Mouse (Mus musculus): Measurements from ENCODE around the gene Angptl1. TPM values are rescaled to one million over a fixed set of nuclear protein-coding genes. Genes with fewer than 3 reads are reported as not detected.

Gene Angptl1
- 1 to 10 TPM; 1.2 to 1.3 TPM for total RNA-seq (2021)
- long read RNA-seq, experiment 1, partial matches to known transcripts: 0 of 2 reads
- long read RNA-seq, experiment 1, other reads (novel, unspliced or antisense): 1 of 2 reads
- long read RNA-seq, experiment 2, partial matches to known transcripts: 0 of 1 reads
- long read RNA-seq, experiment 2, other reads (novel, unspliced or antisense): 0 of 1 reads

DNA sequence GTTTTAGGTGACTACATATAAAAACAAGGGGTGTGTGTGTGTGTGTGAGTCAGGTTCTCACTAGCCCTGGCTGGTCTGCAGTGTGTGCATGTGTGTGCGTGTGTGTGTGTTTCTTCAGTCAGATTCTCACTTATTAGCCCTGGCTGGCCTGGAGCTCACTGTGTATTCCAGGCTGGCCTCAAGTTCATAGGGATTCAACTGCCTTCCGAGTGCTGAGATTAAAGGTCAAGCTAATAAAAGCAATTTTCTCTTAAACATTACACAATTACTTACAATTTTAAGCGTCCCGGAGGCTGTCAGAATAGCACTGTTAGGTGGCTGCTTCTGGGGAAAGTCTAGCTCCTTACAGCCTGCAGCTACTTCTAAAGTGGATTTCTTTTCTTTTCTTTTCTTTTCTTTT lies at the start of gene Angptl1:
TSS of gene Angptl1 (plus strand) at position 386 of the 400 bp plus-strand sequence.
- DNase-seq (ENCODE audit: low spot score in 2 of 2): no peak

DNA sequence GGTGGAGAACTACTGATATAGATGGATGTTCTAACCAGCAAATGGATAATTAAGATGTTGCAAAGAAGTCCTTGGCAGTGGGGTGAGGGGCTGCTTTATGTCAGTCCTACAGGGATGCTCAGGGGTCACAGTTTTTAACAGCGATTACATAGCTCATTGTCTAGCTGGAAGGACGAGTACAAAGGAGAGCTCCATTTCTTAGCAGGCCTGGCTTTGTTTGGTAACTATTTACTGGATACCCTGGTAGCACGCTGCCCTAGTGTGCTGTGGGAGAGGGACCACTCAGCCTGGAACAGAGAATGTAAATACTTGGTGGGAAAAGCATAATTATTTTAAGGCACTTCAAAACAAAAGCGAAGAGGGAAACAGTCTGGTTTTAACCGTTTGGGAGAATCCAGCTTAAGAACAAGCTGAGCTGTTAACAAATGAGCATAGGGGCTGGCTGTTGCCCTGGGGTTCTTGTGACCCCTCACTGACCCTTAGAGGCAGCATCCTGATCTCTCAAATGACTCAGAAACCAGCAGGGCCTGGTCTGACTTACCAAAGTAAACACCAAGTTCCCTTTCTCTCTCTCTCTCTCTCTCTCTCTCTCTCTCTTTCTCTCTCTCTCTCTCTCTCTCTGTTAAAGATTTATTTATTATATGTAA lies 48.4 kb upstream of the Angptl1 start:
- DNase-seq (ENCODE audit: low spot score in 2 of 2): no peak

DNA sequence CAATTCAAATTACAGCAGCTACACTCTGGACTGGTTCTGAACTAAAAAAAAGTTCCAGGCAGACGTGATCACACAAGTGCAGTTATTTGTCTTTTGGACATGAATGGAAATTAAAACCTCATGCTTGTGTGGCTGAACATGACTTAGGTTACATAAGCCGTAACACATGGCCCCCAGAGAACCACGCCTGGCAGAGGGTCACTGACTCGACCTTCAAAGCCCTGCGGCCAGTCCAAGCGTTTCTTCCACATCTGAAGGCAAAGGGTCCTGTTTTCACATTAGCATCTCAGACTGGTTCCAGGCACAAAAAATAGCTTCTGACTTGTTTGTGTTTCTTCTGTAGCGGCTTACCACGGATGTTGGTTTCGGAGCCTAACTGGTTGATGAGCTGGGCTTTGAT lies 42.1 kb upstream of the Angptl1 start:
- DNase-seq (ENCODE audit: low spot score in 2 of 2): no peak

DNA sequence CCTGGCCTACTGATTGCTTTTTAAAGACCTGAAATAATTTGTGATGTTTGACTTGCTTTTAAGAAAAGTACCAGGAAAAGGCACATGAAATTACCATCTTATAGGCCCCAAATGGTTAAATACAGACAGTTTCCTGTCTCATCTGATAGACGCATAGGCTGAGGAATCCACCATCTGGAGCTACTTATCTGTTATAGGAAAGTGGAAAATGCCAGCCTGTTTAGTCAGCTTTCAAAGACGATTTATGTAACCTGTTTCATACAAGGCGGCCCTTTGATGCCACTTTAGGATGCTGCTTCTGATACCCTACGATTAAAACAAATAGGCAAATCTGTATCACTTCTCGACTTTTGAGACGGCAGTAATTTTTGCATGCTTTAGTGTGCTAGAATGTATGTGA lies 37.1 kb upstream of the Angptl1 start:
- DNase-seq (ENCODE audit: low spot score in 2 of 2): no peak

DNA sequence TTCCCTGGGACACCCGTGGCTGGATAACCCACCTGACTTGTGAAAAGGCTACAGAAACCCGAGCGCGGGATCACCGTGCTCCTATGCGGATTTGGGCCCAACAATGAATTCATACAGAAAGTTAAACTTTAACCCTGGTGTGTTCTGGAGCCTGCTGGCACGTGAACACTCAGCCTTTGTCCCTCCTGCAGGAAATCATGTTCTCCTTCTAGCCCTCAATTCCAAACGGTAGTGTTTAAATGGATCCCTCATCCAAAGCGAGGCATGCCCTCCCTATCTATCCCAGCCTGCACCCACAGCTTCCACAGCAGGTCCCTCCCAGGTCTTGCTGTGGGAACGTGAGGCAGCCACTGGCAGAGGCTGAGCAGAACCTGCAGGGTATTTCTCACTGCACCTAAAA lies 30.0 kb upstream of the Angptl1 start:
- no peak for DNase-seq (ENCODE audit: low spot score in 2 of 2)

DNA sequence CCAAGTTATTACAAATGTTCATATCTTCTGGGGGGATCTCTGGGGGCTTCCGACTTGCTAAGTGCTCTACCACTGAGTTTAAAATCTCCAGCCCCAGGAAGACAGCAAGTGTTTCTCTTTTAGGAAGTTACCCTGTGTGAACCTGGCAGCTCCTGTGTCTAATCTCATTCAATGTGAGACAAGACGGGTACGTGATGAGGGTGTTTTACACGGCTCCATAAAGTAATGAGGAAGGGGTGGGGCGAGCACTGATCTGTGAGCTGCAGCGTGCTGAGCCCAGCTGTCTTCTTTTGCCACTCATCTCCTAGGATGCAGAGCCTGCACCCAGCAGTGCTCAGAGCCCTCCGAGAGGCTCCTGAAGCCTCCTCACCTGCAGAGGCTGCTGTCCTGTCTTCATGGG lies 26.4 kb upstream of the Angptl1 start:
- DNase-seq (ENCODE audit: low spot score in 2 of 2): no peak

DNA sequence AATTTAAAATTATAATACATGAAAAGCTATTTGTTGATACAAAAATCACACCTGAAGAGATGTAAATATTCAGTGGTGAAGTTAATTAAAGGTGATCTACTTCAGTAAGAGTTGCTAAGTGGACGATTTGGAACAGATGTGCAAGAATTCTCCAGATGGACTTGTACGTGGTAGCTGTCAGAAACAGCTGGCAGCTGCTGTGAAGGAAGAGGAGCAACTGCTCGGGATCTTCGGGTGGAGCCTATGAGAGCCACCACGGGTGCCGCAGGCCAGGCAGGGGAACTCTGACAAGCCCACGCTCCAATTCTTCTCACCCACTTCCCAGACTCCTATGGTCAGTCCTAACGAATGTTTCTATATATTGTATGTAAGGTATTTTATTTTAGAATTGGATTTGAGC lies 25.6 kb upstream of the Angptl1 start:
- no peak for DNase-seq (ENCODE audit: low spot score in 2 of 2)

DNA sequence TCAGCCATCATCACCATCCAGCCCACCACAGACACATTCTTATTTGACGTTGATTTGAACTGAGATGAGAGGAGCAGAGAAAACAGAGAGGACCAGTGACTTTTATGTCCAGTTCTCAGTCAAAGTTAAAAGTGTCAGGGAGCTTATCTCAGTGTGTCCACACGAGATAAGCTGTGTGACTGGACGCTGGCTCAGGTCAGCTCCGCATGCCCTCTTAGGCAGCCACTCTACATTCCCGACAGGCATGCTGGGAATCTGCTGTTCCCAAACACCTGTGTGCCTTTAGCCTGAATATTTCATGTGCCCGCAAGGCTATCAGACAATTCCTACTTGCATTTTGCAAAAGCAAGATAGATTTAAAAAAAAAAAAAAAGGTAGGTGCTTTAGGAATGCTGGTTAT lies 24.9 kb upstream of the Angptl1 start:
- DNase-seq (ENCODE audit: low spot score in 2 of 2): no peak

DNA sequence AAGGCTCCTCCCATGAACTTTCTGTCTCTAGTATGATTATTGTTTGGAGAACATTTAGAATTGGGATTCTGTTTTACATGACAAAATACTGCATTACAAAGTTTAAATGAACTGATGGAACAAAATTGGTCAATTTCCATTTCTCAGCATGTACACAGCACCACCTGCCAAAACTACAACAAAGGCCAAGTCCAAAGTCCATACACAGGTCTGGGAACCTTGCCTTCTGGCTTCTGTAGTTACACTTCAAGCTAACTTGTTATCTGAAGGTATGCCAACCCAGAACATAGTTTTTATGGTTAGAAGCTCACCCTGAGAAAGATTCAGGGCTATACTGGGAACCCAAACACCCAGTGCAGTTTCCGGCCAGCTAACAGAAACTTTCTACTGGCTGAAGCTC lies 19.1 kb upstream of the Angptl1 start:
- DNase-seq (ENCODE audit: low spot score in 2 of 2): no peak

DNA sequence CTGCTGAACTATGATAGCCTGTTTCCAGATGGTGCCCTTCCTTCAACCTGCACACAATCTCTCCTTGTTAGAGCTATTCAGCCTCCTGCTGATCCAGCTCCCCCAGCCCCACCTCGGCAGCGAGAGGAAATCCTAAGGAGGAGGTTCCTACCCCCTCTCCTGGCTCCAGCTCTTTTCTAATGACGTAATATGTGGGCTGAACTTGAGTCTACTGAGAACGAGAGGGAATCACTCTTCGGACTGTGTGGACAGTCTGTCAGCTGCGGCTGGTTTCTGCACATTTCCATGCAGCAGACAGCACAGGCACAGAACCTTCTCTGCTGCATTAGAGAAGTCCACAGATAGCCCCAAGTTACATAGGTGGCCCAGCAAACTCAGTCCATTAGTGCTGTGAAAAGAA lies 333 bp downstream of the Angptl1 start:
- DNase-seq (ENCODE audit: low spot score in 2 of 2): peak in 1 of 2 experiments; percentile 32

DNA sequence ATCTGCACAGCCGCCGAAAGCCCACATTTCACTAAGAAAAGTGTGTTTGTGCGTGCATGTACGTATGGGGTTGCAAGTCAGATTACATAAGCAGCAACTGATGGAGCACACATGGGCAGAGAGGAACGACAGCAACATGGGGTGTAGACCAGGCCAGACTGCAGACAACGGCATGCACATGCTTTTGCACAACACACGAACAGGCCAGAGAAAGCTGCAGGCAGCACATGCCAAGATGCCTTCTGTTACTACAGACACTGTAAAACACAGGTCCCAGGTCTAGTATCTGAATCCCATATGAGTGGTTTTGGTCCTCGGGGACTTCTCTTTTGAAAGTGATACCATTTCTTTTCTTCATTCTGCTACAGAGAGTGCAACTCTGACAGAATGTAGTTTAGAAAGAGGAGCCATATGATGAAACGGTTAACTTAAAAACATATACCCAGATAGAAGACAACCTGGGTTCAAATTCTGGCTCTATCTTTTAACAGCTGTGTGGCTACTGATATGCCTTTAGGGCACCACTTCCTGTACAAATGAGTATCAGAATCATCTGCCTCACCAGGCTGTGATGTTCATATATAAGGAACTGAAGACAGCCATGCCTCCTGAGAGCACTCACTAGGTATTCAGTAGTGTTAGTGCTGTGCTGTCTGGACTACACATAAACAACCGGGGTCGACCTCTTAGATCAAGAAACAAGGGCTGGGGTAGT lies 3.4 kb downstream of the Angptl1 start:
- DNase-seq (ENCODE audit: low spot score in 2 of 2): peak in 1 of 2 experiments; percentile 22

DNA sequence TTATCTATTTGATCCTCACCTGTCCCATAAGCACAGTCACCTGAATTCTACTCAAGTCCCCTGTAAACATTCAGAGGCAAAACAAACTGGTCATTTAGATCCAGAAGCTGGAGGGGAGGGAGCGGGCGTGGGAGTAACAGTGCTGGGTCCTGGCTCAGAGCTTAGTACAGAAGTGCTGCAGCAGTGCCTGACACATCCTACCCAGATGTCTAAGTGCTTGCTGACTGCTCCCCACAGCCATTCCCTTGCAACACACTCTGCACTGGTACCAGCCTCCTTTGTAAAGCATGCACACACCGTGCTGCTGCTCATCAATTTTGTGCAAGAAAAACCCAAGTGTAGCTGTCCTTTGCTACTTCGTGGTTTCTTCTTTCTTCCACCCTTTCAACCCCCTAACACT lies 8.7 kb downstream of the Angptl1 start:
- no peak for DNase-seq (ENCODE audit: low spot score in 2 of 2)

DNA sequence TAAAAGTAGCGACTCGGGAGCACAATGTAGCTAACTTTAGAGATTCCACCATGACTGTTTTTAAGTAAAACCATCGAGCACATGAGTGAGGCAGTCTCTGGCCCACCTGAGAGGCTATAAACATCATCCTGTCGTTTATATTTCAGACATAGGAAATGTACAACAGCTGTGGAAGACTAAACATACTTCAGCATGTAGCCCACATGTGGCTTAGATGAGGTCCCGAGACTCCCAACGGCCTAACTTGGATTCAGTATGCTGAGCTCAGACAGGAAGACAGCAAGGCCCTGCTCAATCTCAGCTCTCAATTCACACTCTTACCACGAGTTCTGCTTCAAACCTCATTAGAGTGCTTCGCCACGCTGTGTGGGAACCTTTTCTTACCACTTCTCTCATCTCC lies 14.0 kb downstream of the Angptl1 start:
- DNase-seq (ENCODE audit: low spot score in 2 of 2): no peak

DNA sequence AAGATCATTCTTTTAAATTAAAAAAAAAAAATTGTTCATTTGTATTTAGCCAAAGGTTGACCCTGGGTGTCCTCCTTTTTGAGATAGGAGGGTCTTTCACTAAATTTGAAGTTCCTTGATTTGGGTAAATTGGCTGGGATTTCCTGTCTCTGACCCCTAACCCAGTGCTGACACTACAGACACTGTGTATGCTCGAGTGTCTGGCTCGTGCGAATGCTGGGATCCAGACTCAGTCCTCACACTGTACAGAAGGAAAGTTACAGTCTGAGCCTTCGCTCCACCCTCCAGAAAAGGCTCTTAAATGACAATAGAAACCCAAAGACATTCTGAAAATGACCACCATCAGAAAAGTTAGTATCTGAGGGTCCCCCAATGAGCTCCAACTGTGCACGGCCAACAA lies 14.5 kb downstream of the Angptl1 start:
- no peak for DNase-seq (ENCODE audit: low spot score in 2 of 2)

DNA sequence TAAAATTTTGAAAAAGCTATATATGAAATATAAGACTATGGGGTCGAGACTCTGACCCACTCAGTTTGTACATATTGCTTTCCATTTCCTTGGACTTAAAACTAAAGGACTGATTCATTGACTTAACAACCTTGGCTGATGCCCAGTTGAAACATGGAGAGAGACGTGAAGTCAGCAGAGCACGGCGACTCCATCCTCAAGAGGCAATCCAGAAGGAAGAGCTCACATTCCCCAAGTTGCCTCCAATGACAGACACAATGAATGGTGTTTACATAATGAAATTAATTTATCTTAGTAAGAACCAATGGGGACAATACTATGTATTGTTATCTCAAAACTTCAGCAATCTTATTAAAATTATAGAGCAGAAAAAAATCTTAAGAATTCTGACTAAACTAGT lies 16.2 kb downstream of the Angptl1 start:
- no peak for DNase-seq (ENCODE audit: low spot score in 2 of 2)

DNA sequence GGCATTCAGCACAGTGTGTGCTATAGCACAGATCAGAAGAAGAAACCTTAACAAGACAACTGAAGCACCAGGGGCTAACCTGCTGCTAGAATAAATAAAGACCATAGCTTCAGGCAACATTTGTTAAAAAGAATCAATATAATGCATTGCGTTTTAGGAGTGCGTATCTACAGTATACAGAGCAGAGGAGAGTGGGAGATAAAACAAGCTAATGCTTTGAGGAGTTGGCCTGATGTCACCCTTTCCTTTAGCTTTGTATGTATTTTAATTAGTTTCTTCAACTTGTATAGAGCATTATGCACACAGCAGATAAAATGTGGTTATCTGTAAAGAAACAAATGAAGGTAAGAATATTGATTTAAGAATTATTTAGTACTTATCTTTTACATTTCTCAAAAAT lies 18.3 kb downstream of the Angptl1 start:
- no peak for DNase-seq (ENCODE audit: low spot score in 2 of 2)

DNA sequence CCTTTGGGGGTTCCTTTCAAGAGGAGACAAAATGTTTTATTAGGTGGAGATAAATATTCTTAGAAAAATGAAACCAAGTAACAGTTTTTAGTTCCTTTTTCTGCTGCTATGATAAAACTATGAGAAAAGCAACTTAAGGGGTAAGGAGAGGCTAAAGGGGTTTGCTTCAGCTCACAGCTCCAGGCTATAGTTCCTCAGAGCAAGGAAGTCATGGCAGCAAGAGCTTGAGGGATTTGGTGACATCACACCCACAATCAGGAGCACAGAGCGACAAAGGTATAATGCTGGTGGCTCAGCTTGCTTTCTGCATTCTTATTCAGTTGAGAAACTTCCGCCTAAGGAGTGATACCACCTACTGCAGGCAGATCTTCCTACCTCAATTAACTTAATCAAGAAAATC lies 20.8 kb downstream of the Angptl1 start:
- DNase-seq (ENCODE audit: low spot score in 2 of 2): no peak

DNA sequence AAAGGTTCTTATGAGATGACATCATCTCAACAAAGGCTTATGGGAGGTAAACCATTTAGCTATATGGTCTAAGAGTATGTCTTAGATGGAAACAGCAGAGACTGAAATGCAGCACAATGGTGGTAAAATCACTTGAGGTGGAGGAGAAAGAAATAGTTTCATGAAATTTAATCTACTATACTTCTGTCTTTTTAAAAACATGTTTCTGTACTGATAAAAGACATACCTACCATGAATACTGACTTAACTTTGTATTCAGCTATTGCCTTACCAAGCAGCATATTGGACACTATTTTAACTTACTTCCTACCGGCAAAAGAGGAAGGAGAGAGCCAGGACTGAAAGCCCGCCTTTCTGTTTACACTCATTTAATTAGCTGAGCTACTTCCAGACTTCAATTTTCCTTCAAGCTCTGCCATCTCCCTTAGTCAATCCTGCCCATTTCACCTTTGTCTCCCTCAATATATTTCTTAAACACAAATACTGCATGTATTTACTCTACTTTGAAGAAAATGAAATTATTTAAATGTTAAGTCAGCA lies 21.4 kb downstream of the Angptl1 start:
- no peak for DNase-seq (ENCODE audit: low spot score in 2 of 2)

DNA sequence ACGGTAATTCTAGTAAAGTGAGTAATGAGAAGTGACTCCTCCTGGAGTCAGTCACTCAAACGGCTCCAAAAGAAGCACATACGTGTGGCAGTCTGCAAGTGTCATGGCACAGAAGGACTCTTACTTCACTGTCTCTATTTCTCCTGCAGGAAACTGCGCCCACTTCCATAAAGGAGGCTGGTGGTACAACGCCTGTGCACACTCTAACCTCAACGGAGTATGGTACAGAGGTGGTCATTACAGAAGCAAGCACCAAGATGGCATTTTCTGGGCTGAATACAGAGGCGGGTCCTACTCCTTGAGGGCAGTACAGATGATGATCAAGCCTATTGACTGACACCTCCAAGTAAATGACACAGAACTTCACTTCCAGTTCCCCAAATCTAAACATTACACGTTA lies 21.9 kb downstream of the Angptl1 start:
- no peak for DNase-seq (ENCODE audit: low spot score in 2 of 2)

DNA sequence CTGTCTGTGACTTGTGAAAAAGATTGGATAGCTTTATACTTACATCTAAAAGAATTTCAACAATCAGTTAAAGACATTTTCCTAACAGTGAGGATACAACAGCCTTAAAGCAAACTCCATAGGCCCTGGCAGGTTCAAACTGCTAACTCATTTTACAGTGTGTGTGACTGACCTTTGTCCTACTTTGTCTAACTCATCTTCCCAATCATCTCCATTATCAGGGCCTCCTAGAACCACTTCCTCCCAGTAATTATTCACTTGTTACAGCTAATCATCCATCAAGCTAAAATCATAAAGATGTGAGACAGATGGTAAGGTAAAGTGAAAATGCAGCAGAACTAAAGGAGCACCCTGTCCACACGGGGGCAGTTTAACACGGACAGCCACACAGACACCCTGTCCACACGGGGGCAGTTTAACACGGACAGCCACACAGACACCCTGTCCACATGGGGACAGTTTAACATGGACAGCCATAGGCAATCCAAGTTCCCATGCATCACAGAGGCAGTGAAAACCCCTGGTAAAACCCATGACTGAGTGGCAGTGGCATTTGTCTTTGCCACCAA lies 23.2 kb downstream of the Angptl1 start:
- no peak for DNase-seq (ENCODE audit: low spot score in 2 of 2)

DNA sequence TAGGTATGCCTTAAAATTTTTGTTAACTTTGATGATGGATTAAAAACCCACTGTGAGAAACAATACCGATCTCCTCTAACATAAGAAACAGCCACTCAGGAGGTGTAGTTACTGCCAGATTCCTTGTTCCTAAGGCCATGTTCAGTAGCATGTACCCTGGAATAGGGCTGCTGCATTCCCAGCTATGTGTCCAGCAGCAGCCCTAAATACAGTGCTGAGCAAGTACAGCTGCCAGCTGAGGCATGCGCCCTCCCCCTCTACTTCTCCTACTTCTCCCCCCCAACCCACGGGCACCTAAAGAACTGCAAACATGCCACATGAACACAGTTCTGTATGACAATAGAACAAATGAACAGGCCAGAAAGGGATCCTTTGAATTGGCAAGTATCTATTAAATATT lies 25.4 kb downstream of the Angptl1 start:
- no peak for DNase-seq (ENCODE audit: low spot score in 2 of 2)

DNA sequence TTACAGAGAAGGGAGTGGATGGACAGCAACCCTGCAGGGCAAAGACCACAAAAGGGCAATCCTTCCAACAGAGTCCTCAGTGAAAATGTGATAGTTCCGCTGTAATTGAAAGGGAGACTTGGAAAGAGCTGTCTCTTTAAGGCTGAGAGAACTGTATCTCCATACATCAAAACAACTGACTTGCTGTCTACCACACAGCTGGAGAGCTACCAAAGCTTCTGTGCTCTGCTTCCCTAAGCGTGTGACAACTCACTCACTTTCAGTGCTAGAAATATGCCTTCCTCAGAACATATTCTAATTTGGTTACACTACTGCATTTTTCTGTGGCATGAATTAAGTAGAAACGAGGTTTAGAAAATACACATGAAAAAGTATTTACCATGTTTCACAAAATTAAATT lies 25.9 kb downstream of the Angptl1 start:
- DNase-seq (ENCODE audit: low spot score in 2 of 2): peak; percentile 22 to 28

Measured in left cerebral cortex, adult 18-20 months (tissue).